Mouse (Mus musculus) limb, embryonic 14.5 days (tissue): ENCODE results near the gene Kif1b. TPM values are rescaled to one million over a fixed set of nuclear protein-coding genes. Genes with fewer than 3 reads are reported as not detected.
A peak's percentile ranks its signal among the peaks of the same experiment; 100 is the strongest.

Source experiments
- ATAC-seq: fragments of 200-750 bp; cut with Nextera tagmentation; 2 replicates; pipeline ENCODE4 v1.8.0; 2017; ENCODE audit warnings: low read depth, moderate number of reproducible peaks, moderate TSS enrichment; ENCODE audit not compliant: low FRiP score
- DNase-seq: peaks from one replicate; pipeline ENCODE4 v3.0.0-alpha.2; 2015; ENCODE audit warnings: low spot score
- H3K27ac ChIP-seq: fragments of 300-500 bp; sonication (generic); replicated peaks from 2 replicates; pipeline ENCODE4 v1.5.1; 2014; ENCODE audit warnings: low read depth, mild to moderate bottlenecking, low read length, moderate library complexity, mixed read lengths
- H3K27me3 ChIP-seq: fragments of 300-500 bp; sonication (generic); 2 replicates; pipeline ENCODE4 v1.6.1; 2014; ENCODE audit warnings: low read length, mixed read lengths; ENCODE audit not compliant: control insufficient read depth, insufficient read depth
- H3K36me3 ChIP-seq: fragments of 300-500 bp; sonication (generic); 2 replicates; pipeline ENCODE4 v1.6.1; 2014; ENCODE audit warnings: mild to moderate bottlenecking, low read length, moderate library complexity, mixed read lengths; ENCODE audit not compliant: control insufficient read depth, insufficient read depth
- H3K4me1 ChIP-seq: fragments of 300-500 bp; sonication (generic); 2 replicates; pipeline ENCODE4 v1.6.1; 2014; ENCODE audit warnings: antibody characterized with exemption, low read length, mixed read lengths; ENCODE audit not compliant: control insufficient read depth, insufficient read depth
- H3K4me2 ChIP-seq: fragments of 300-500 bp; sonication (generic); replicated peaks from 2 replicates; pipeline ENCODE4 v1.6.1; 2014; ENCODE audit warnings: low read depth, mild to moderate bottlenecking, low read length, moderate library complexity; ENCODE audit not compliant: severe bottlenecking
- H3K4me3 ChIP-seq: fragments of 300-500 bp; sonication (generic); replicated peaks from 2 replicates; pipeline ENCODE4 v1.5.1; 2014; ENCODE audit warnings: low read length
- H3K9ac ChIP-seq: fragments of 300-500 bp; sonication (generic); 2 replicates; pipeline ENCODE4 v1.6.1; 2014; ENCODE audit warnings: mild to moderate bottlenecking, low read depth, low read length, moderate library complexity; ENCODE audit not compliant: severe bottlenecking
- H3K9me3 ChIP-seq: fragments of 300-500 bp; sonication (generic); 2 replicates; pipeline ENCODE4 v1.6.1; 2016; ENCODE audit warnings: low read length; ENCODE audit not compliant: control insufficient read depth
- POLR2A ChIP-seq: fragments of 200-500 bp; IDR thresholded peaks from 2 replicates; pipeline ENCODE4 v1.8.0; 2012; ENCODE audit warnings: inconsistent platforms, mild to moderate bottlenecking, moderate library complexity, borderline replicate concordance; ENCODE audit not compliant: insufficient read depth, insufficient read length; ENCODE audit errors: extremely low read depth
- WGBS: fragments of 180-500 bp; shearing (Covaris S2); extraction: QIAGEN DNeasy Blood & Tissue Kit; methylation state at CpG from one replicate; pipeline ENCODE4 v1.1.7; 2014; 5-methylcytosine and 5-hydroxymethylcytosine counted together
- polyA plus RNA-seq, 2 experiments: library from polyadenylated mRNA; depleted of rRNA in 1 of 2; stranded (reverse) in 1 of 2; unstranded in 1 of 2; fragments of >200 nt; fragmentation: Nextera tagmentation in 1 of 2; extraction: Ambion mirVana in 1 of 2; gene quantifications; 2 replicates each; pipeline versions ENCODE4 v1.2.1 to v1.2.3; 2012 to 2014

The Kif1b gene
- polyA plus RNA-seq, 2 experiments: 35.0 to 50.3 TPM

DNA sequence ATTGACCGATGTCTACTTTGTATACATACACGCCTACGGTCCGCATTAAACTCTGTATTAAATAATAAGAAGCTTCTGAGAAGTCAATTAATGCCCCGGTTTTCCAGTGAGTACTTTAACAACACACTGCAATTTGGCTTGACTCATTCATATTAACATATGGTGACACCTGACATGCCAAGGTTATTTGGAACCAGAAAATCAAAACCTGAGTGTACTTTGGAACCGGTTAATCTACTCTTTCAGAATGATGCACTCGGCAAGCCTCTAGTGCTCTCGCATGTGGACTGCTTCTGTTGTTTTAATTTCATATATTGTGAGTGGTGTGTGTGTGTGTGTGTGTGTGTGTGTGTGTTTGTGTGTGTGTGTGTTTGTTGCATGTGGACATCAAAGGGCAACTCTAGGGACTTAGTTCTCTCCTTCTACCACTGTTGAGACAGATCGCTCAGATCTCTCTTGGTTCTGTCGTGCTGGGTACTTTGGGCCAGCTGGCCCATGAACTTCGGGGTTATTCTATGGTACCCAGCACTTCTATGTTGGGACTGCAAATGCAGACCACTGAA is 6.9 kb upstream of the Kif1b start:
- no peak overlapping the region for H3K4me3 ChIP-seq
- no peak for TF ChIP-seq POLR2A
- H3K9me3 ChIP-seq: no peaks in the 10 kb centered on the region
- H3K4me1 ChIP-seq: no peaks in the 10 kb centered on the region
- H3K4me2 ChIP-seq: no peak overlapping the region
- no peak for DNase-seq
- no peak overlapping the region for H3K27ac ChIP-seq
- no peaks in the 10 kb centered on the region for H3K36me3 ChIP-seq
- WGBS: 82% methylated on average over 11 of the region's 11 CpGs
- no peak for ATAC-seq
- H3K9ac ChIP-seq: no peak overlapping the region
- no peaks in the 10 kb centered on the region for H3K27me3 ChIP-seq

DNA sequence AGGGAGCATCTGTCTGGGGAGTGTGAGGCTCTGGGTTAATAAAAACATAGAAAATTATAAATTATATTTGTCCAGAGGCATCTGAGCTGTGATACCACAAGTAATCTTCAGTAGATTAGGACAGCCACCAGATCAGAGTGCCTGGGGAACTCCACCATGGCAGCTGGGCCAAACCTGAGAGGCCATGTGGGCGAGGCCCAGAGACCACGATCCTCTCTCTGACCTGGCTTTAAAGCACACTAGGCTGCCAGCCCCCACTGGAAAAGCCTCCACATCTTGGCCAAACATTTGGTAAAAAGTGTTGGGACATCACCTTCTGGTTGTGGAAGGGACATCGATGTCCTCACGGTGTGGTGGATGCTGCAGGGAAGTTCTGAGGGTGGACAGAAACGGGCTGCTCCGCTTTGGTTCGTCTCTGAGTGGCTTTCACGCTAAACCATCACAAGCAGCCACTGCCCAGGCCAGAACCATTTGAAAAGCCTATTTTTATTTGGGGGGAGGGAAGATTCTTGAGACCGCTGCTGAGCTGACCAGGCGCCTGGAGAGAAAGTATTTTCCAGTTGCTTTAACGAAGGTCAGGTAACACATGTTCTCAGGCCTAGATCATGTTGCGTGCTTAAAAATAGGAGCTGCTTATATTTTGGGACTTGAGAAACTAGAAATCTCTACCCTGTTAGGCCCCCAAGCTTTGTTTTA is 6.2 kb upstream of the Kif1b start:
- ATAC-seq: peak; percentile 63; the same call in 1 of the 2 replicates
- WGBS: 57% methylated on average over 12 of the region's 12 CpGs
- DNase-seq: no peak
- no peaks in the 10 kb centered on the region for H3K36me3 ChIP-seq
- no peaks in the 10 kb centered on the region for H3K4me1 ChIP-seq
- H3K4me3 ChIP-seq: no peak overlapping the region
- no peaks in the 10 kb centered on the region for H3K27me3 ChIP-seq
- H3K9me3 ChIP-seq: no peaks in the 10 kb centered on the region
- H3K4me2 ChIP-seq: no peak overlapping the region
- no peak overlapping the region for H3K27ac ChIP-seq
- no peak for TF ChIP-seq POLR2A
- no peak overlapping the region for H3K9ac ChIP-seq

DNA sequence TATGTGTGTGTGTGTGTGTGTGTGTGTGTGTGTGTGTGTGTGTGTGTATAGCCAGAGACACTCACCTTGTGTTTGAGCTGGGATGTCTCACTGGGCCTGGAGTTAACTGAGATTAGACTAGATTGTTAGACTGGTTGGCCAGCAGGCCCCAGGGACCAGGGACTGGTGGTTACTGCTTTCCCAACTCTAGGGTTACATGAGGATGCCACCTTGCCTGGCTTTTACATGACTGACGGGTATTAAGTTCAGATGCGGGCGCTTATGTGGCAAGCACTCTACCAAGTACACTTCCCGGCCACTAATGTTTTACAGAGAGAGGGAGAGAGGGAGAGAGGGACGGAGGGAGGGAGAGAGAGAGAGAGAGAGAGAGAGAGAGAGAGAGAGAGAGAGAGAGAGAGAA is 4.5 kb upstream of the Kif1b start:
- Histone ChIP-seq H3K27ac (no peak overlapping the region), H3K4me1 (peaks cover 3% of the 10 kb centered on the region; the same call in 1 of the 2 replicates), H3K9me3 (no peaks in the 10 kb centered on the region), H3K4me3 (no peak overlapping the region), H3K27me3 (no peaks in the 10 kb centered on the region), H3K36me3 (no peaks in the 10 kb centered on the region), H3K9ac (no peak overlapping the region), H3K4me2 (no peak overlapping the region)
- no peak for TF ChIP-seq POLR2A
- WGBS: 81% methylated on average over 5 of the region's 5 CpGs
- ATAC-seq: no peak
- DNase-seq: no peak

DNA sequence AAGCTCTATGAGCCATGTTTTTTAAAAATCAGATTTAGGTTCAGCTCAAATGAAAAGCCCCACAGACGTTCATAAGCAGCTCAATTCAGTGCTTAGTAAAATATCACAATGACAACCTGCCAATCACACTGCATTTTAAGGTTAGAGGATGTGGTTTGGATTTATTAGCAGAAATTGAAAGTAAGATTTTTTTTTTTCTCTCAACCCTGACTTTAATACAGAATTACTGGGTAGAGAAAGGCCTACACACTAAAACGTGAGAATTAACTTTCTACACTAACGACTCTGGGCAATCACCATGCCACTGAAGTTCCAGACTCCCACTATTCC is 963 bp upstream of the Kif1b start:
- H3K27me3 ChIP-seq: no peaks in the 10 kb centered on the region
- peak overlapping the region; percentile 69 for H3K27ac ChIP-seq
- no peak for ATAC-seq
- H3K9me3 ChIP-seq: no peaks in the 10 kb centered on the region
- TF ChIP-seq POLR2A: no peak
- no peak for DNase-seq
- peak overlapping the region; percentile 97 for H3K4me3 ChIP-seq
- WGBS: 56% methylated on average over 3 of the region's 3 CpGs
- peaks cover 17% of the 10 kb centered on the region for H3K4me1 ChIP-seq
- H3K36me3 ChIP-seq: no peaks in the 10 kb centered on the region
- peak overlapping the region; percentile 81 for H3K4me2 ChIP-seq
- H3K9ac ChIP-seq: no peak overlapping the region

DNA sequence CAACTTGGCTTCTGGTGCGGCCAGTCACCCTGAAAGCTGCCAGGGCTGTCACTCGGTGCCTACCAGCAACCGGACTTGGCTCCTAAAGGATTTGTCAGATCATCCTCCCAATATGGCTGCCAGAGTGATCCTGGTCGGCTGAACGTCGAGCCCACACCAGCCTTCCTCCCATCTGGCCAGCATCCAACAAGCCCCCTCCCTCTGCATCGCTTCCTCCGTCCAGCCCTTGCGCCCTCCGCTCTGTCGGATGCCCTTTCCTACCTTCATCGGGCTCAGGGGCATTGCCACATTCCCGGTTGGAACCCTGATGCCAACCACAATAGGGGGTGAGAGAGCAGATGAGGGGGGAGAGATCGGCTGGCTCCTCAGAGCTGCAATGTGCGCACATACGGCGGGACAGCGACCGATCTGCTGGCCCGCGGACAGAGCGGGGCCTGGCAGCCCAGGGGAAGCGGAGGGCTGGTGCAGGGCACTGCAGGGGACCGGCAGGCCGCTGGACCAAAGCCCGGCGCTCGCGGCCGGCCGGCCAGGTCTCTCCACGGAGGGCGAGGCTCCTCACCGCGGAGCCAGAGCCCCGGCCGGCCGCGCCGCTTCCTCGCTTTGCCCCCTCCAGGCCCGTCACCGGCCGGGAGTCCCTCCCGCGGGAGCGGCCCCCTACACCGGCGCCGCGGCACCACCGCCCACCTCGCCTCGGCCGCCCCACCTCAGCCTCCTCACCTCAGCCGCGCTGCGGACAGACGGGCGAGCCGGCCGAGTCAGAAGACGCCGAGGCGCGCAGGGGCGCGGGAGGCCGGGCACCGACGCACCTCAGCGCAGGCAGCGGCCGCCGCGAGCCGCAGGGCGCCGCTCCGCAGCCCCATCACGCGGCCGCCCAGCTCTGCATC is 539 bp downstream of the Kif1b start:
- peak overlapping the region; percentile 97 for H3K4me3 ChIP-seq
- H3K4me1 ChIP-seq: peaks cover 21% of the 10 kb centered on the region
- H3K36me3 ChIP-seq: no peaks in the 10 kb centered on the region
- TF ChIP-seq POLR2A: no peak
- 2% methylated on average over 45 of the region's 83 CpGs for WGBS
- peak overlapping the region; percentile 90 for H3K27ac ChIP-seq
- H3K27me3 ChIP-seq: no peaks in the 10 kb centered on the region
- no peaks in the 10 kb centered on the region for H3K9me3 ChIP-seq
- peak; percentile 43 for DNase-seq
- H3K4me2 ChIP-seq: peak overlapping the region; percentile 66
- peak; percentile 3; the same call in 1 of the 2 replicates for ATAC-seq
- peak overlapping the region; percentile 94 for H3K9ac ChIP-seq
